Mouse (Mus musculus) hindbrain, embryonic 10.5 days (tissue): Measurements from ENCODE around the gene Psmb5. TPM values are rescaled to one million over a fixed set of nuclear protein-coding genes. Genes with fewer than 3 reads are reported as not detected.

Source experiments
- DNase-seq: peaks from one replicate; pipeline ENCODE4 v3.0.0-alpha.2; 2017; ENCODE audit warnings: low spot score
- H3K27ac ChIP-seq: fragments of 300-500 bp; sonication (generic); 2 replicates; pipeline ENCODE4 v1.5.1; 2016; ENCODE audit warnings: mild to moderate bottlenecking, moderate library complexity
- H3K27me3 ChIP-seq: fragments of 300-500 bp; sonication (generic); 2 replicates; pipeline ENCODE4 v1.6.1; 2016; ENCODE audit warnings: mild to moderate bottlenecking; ENCODE audit not compliant: poor library complexity, insufficient read depth, severe bottlenecking
- H3K36me3 ChIP-seq: fragments of 300-500 bp; sonication (generic); 2 replicates; pipeline ENCODE4 v1.6.1; 2016; ENCODE audit warnings: mild to moderate bottlenecking, moderate library complexity
- H3K4me1 ChIP-seq: fragments of 300-500 bp; sonication (generic); replicated peaks from 2 replicates; pipeline ENCODE4 v1.6.1; 2016; ENCODE audit warnings: mild to moderate bottlenecking
- H3K4me3 ChIP-seq: fragments of 300-500 bp; sonication (generic); 2 replicates; pipeline ENCODE4 v1.5.1; 2016; ENCODE audit warnings: mild to moderate bottlenecking, moderate library complexity
- H3K9me3 ChIP-seq: fragments of 300-500 bp; sonication (generic); 2 replicates; pipeline ENCODE4 v1.6.1; 2016; ENCODE audit warnings: mild to moderate bottlenecking, moderate library complexity
- WGBS: fragments of 180-500 bp; shearing (Covaris S2); methylation state at CpG from one replicate; pipeline ENCODE4 v1.1.7; 2016; 5-methylcytosine and 5-hydroxymethylcytosine counted together
- polyA plus RNA-seq: library from polyadenylated mRNA; unstranded; fragments of >200 nt; fragmentation: Nextera tagmentation; extraction: Ambion mirVana; gene quantifications from 2 replicates; pipeline ENCODE4 v1.2.1, GENCODE M21; 2016

Psmb5 gene
- 500 and 517 TPM in 2 replicates for polyA plus RNA-seq

- WGBS: under 1% methylated on average over 25 of the region's 25 CpGs
- DNase-seq: peak; percentile 91
- Histone ChIP-seq H3K9me3 (no peaks in the 10 kb centered on the region), H3K4me1 (peaks cover 15% of the 10 kb centered on the region), H3K36me3 (peaks cover 35% of the 10 kb centered on the region), H3K4me3 (peak within 1 kb of the TSS; percentile 98), H3K27me3 (no peaks in the 10 kb centered on the region), H3K27ac (peak within 1 kb of the TSS; percentile 95)
Measured at GRCm38 (mm10) chr14:54617897-54618365, at the start of gene Psmb5. Psmb5 (minus strand) TSS chr14:54618022.

- H3K36me3 ChIP-seq: peaks cover 97% of the 10 kb centered on the region
- H3K9me3 ChIP-seq: no peaks in the 10 kb centered on the region
- H3K4me1 ChIP-seq: no peaks in the 10 kb centered on the region
- no peak overlapping the region for H3K27ac ChIP-seq
- DNase-seq: no peak
- H3K27me3 ChIP-seq: no peaks in the 10 kb centered on the region
- H3K4me3 ChIP-seq: no peak overlapping the region
- 94% methylated on average over 10 of the region's 10 CpGs for WGBS
Measured at GRCm38 (mm10) chr14:54664477-54665222, 46.8 kb upstream of the Psmb5 start.

- no peaks in the 10 kb centered on the region for H3K4me1 ChIP-seq
- H3K4me3 ChIP-seq: no peak overlapping the region
- DNase-seq: no peak
- no peaks in the 10 kb centered on the region for H3K9me3 ChIP-seq
- whole genome bisulfite sequencing: 95% methylated on average over 2 of the region's 2 CpGs
- peaks cover 100% of the 10 kb centered on the region for H3K36me3 ChIP-seq
- H3K27me3 ChIP-seq: no peaks in the 10 kb centered on the region
- no peak overlapping the region for H3K27ac ChIP-seq
Measured at GRCm38 (mm10) chr14:54660009-54660408, 42.2 kb upstream of the Psmb5 start.

GRCm38 (mm10) chr14:54653496-54653895 lies 35.7 kb upstream of the Psmb5 start:
- H3K4me1 ChIP-seq: peaks cover 45% of the 10 kb centered on the region
- DNase-seq: peak; percentile 91
- peak overlapping the region; percentile 93 for H3K27ac ChIP-seq
- H3K36me3 ChIP-seq: peaks cover 84% of the 10 kb centered on the region
- no peaks in the 10 kb centered on the region for H3K27me3 ChIP-seq
- WGBS: under 1% methylated on average over 12 of the region's 12 CpGs
- no peaks in the 10 kb centered on the region for H3K9me3 ChIP-seq
- peak overlapping the region; percentile 61 for H3K4me3 ChIP-seq

GRCm38 (mm10) chr14:54652787-54653186 lies 35.0 kb upstream of the Psmb5 start:
- peak overlapping the region; percentile 93 for H3K27ac ChIP-seq
- H3K9me3 ChIP-seq: no peaks in the 10 kb centered on the region
- 1% methylated on average over 7 of the region's 7 CpGs for WGBS
- H3K4me3 ChIP-seq: peak overlapping the region; percentile 61
- H3K36me3 ChIP-seq: peaks cover 84% of the 10 kb centered on the region
- peaks cover 47% of the 10 kb centered on the region for H3K4me1 ChIP-seq
- no peaks in the 10 kb centered on the region for H3K27me3 ChIP-seq
- no peak for DNase-seq

- peaks cover 84% of the 10 kb centered on the region for H3K36me3 ChIP-seq
- no peak for DNase-seq
- H3K4me1 ChIP-seq: peaks cover 47% of the 10 kb centered on the region
- H3K27ac ChIP-seq: peak overlapping the region; percentile 41; the same call in 1 of the 2 replicates
- 76% methylated on average over 4 of the region's 4 CpGs for WGBS
- no peaks in the 10 kb centered on the region for H3K9me3 ChIP-seq
- H3K27me3 ChIP-seq: no peaks in the 10 kb centered on the region
- peak overlapping the region; percentile 61; the same call in 1 of the 2 replicates for H3K4me3 ChIP-seq
Measured at GRCm38 (mm10) chr14:54651556-54651955, 33.7 kb upstream of the Psmb5 start.

- Histone ChIP-seq H3K36me3 (peaks cover 84% of the 10 kb centered on the region), H3K27ac (peak overlapping the region; percentile 41; the same call in 1 of the 2 replicates), H3K4me1 (peaks cover 47% of the 10 kb centered on the region), H3K9me3 (no peaks in the 10 kb centered on the region), H3K27me3 (no peaks in the 10 kb centered on the region), H3K4me3 (peak overlapping the region; percentile 61; the same call in 1 of the 2 replicates)
- peak; percentile 86 for DNase-seq
- WGBS: 69% methylated on average over 23 of the region's 23 CpGs
Measured at GRCm38 (mm10) chr14:54650621-54651454, 33.0 kb upstream of the Psmb5 start.

- H3K36me3 ChIP-seq: peaks cover 94% of the 10 kb centered on the region
- H3K27ac ChIP-seq: no peak overlapping the region
- no peak for DNase-seq
- 88% methylated on average over 4 of the region's 4 CpGs for WGBS
- H3K4me1 ChIP-seq: peaks cover 37% of the 10 kb centered on the region
- H3K4me3 ChIP-seq: no peak overlapping the region
- no peaks in the 10 kb centered on the region for H3K27me3 ChIP-seq
- no peaks in the 10 kb centered on the region for H3K9me3 ChIP-seq
Measured at GRCm38 (mm10) chr14:54647900-54648299, 30.1 kb upstream of the Psmb5 start.

GRCm38 (mm10) chr14:54646898-54647636 lies 29.2 kb upstream of the Psmb5 start:
- H3K36me3 ChIP-seq: peaks cover 99% of the 10 kb centered on the region
- H3K27me3 ChIP-seq: no peaks in the 10 kb centered on the region
- no peak overlapping the region for H3K27ac ChIP-seq
- DNase-seq: no peak
- H3K4me3 ChIP-seq: no peak overlapping the region
- WGBS: 95% methylated on average over 8 of the region's 8 CpGs
- H3K4me1 ChIP-seq: peaks cover 31% of the 10 kb centered on the region
- H3K9me3 ChIP-seq: no peaks in the 10 kb centered on the region

- WGBS: 96% methylated on average over 17 of the region's 17 CpGs
- Histone ChIP-seq H3K36me3 (peaks cover 96% of the 10 kb centered on the region), H3K27ac (no peak overlapping the region), H3K4me3 (no peak overlapping the region), H3K4me1 (peaks cover 31% of the 10 kb centered on the region), H3K9me3 (no peaks in the 10 kb centered on the region), H3K27me3 (no peaks in the 10 kb centered on the region)
- no peak for DNase-seq
Measured at GRCm38 (mm10) chr14:54646455-54646854, 28.6 kb upstream of the Psmb5 start.

- Histone ChIP-seq H3K36me3 (peaks cover 77% of the 10 kb centered on the region), H3K4me3 (no peak overlapping the region), H3K27me3 (no peaks in the 10 kb centered on the region), H3K9me3 (no peaks in the 10 kb centered on the region), H3K27ac (no peak overlapping the region), H3K4me1 (peaks cover 35% of the 10 kb centered on the region)
- no peak for DNase-seq
- 93% methylated on average over 9 of the region's 9 CpGs for WGBS
Measured at GRCm38 (mm10) chr14:54644294-54644693, 26.5 kb upstream of the Psmb5 start.

- WGBS: 90% methylated on average over 2 of the region's 2 CpGs
- DNase-seq: no peak
- Histone ChIP-seq H3K27me3 (no peaks in the 10 kb centered on the region), H3K36me3 (peaks cover 78% of the 10 kb centered on the region), H3K4me1 (peaks cover 31% of the 10 kb centered on the region), H3K4me3 (no peak overlapping the region), H3K9me3 (no peaks in the 10 kb centered on the region), H3K27ac (no peak overlapping the region)
Measured at GRCm38 (mm10) chr14:54643011-54643410, 25.2 kb upstream of the Psmb5 start.
